Mouse (Mus musculus): ENCODE measurements around the gene Enpp3. TPM values are rescaled to one million over a fixed set of nuclear protein-coding genes. Genes with fewer than 3 reads are reported as not detected.

The Enpp3 gene
- polyA plus RNA-seq (2015; fragmentation: Nextera tagmentation; extraction: Ambion mirVana) = 1.5 and 2.1 TPM in 2 replicates

- Histone ChIP-seq H3K4me3 (no peak within 1 kb of the TSS), H3K27me3 (no peaks in the 10 kb centered on the region), H3K36me3 (no peaks in the 10 kb centered on the region), H3K9me3 (no peaks in the 10 kb centered on the region), H3K4me2 (replicated peaks) (no peak within 1 kb of the TSS), H3K4me1 (no peaks in the 10 kb centered on the region), H3K27ac (replicated peaks) (no peak within 1 kb of the TSS), H3K9ac (replicated peaks) (no peak within 1 kb of the TSS)
- ATAC-seq (replicated peaks) = no peak
- WGBS = 100% methylated on average over 1 of the region's 1 CpGs
Observed at GRCm38 (mm10) chr10:24842676-24843075, at the start of gene Enpp3. Gene Enpp3 (minus strand): TSS chr10:24842823.

- no peaks in the 10 kb centered on the region for H3K27me3 ChIP-seq
- no peak overlapping the region for H3K4me3 ChIP-seq
- no peaks in the 10 kb centered on the region for H3K4me1 ChIP-seq
- H3K9me3 ChIP-seq = no peaks in the 10 kb centered on the region
- H3K36me3 ChIP-seq = peaks cover 76% of the 10 kb centered on the region
- no peak overlapping the region for H3K9ac ChIP-seq (replicated peaks)
- 97% methylated on average over 7 of the region's 7 CpGs for WGBS
- no peak overlapping the region for H3K27ac ChIP-seq (replicated peaks)
- H3K4me2 ChIP-seq (replicated peaks) = no peak overlapping the region
- ATAC-seq (replicated peaks) = no peak
Observed at GRCm38 (mm10) chr10:24888343-24888742, 45.7 kb upstream of the Enpp3 start.

GRCm38 (mm10) chr10:24886008-24886407, 43.4 kb upstream of the Enpp3 start:
- H3K36me3 ChIP-seq = peaks cover 80% of the 10 kb centered on the region
- H3K4me3 ChIP-seq = no peak overlapping the region
- no peak overlapping the region for H3K4me2 ChIP-seq (replicated peaks)
- H3K9ac ChIP-seq (replicated peaks) = no peak overlapping the region
- WGBS = 82% methylated on average over 9 of the region's 9 CpGs
- H3K9me3 ChIP-seq = no peaks in the 10 kb centered on the region
- H3K27me3 ChIP-seq = no peaks in the 10 kb centered on the region
- no peak overlapping the region for H3K27ac ChIP-seq (replicated peaks)
- H3K4me1 ChIP-seq = no peaks in the 10 kb centered on the region
- no peak for ATAC-seq (replicated peaks)

- Histone ChIP-seq H3K27me3 (no peaks in the 10 kb centered on the region), H3K4me2 (replicated peaks) (no peak overlapping the region), H3K4me3 (no peak overlapping the region), H3K9me3 (no peaks in the 10 kb centered on the region), H3K27ac (replicated peaks) (no peak overlapping the region), H3K9ac (replicated peaks) (no peak overlapping the region), H3K4me1 (peaks cover 7% of the 10 kb centered on the region), H3K36me3 (peaks cover 55% of the 10 kb centered on the region)
- ATAC-seq (replicated peaks) = no peak
- 80% methylated on average over 4 of the region's 4 CpGs for WGBS
Observed at GRCm38 (mm10) chr10:24873624-24874023, 31.0 kb upstream of the Enpp3 start.

GRCm38 (mm10) chr10:24869760-24870290, 27.2 kb upstream of the Enpp3 start, which contains the start of gene Med23:
Gene Med23 (plus strand): TSS chr10:24869986.
- peak; percentile 100 for ATAC-seq (replicated peaks)
- Histone ChIP-seq H3K9me3 (no peaks in the 10 kb centered on the region), H3K36me3 (peaks cover 22% of the 10 kb centered on the region), H3K4me2 (replicated peaks) (peak within 1 kb of the TSS; percentile 52), H3K9ac (replicated peaks) (peak within 1 kb of the TSS; percentile 64), H3K4me1 (peaks cover 7% of the 10 kb centered on the region), H3K27me3 (no peaks in the 10 kb centered on the region), H3K4me3 (peak within 1 kb of the TSS; percentile 53), H3K27ac (replicated peaks) (peak within 1 kb of the TSS; percentile 50; the same call in 1 of the 2 replicates)
- under 1% methylated on average over 36 of the region's 36 CpGs for WGBS

GRCm38 (mm10) chr10:24864434-24864833, 21.8 kb upstream of the Enpp3 start:
- no peak overlapping the region for H3K27ac ChIP-seq (replicated peaks)
- H3K36me3 ChIP-seq = no peaks in the 10 kb centered on the region
- no peak for ATAC-seq (replicated peaks)
- H3K9me3 ChIP-seq = no peaks in the 10 kb centered on the region
- H3K27me3 ChIP-seq = no peaks in the 10 kb centered on the region
- WGBS = 78% methylated on average over 6 of the region's 6 CpGs
- no peak overlapping the region for H3K4me2 ChIP-seq (replicated peaks)
- no peak overlapping the region for H3K4me3 ChIP-seq
- H3K4me1 ChIP-seq = no peaks in the 10 kb centered on the region
- H3K9ac ChIP-seq (replicated peaks) = no peak overlapping the region

- no peak overlapping the region for H3K4me3 ChIP-seq
- H3K27ac ChIP-seq (replicated peaks) = no peak overlapping the region
- no peaks in the 10 kb centered on the region for H3K36me3 ChIP-seq
- ATAC-seq (replicated peaks) = no peak
- H3K4me2 ChIP-seq (replicated peaks) = no peak overlapping the region
- no peak overlapping the region for H3K9ac ChIP-seq (replicated peaks)
- H3K27me3 ChIP-seq = no peaks in the 10 kb centered on the region
- H3K4me1 ChIP-seq = no peaks in the 10 kb centered on the region
- 81% methylated on average over 2 of the region's 2 CpGs for WGBS
- no peaks in the 10 kb centered on the region for H3K9me3 ChIP-seq
Observed at GRCm38 (mm10) chr10:24863146-24863545, 20.5 kb upstream of the Enpp3 start.

- Histone ChIP-seq H3K4me1 (no peaks in the 10 kb centered on the region), H3K36me3 (no peaks in the 10 kb centered on the region), H3K27ac (replicated peaks) (no peak overlapping the region), H3K4me3 (no peak overlapping the region), H3K9me3 (no peaks in the 10 kb centered on the region), H3K9ac (replicated peaks) (no peak overlapping the region), H3K27me3 (no peaks in the 10 kb centered on the region), H3K4me2 (replicated peaks) (no peak overlapping the region)
- WGBS = 81% methylated on average over 2 of the region's 2 CpGs
- no peak for ATAC-seq (replicated peaks)
Observed at GRCm38 (mm10) chr10:24841998-24842397, 625 bp downstream of the Enpp3 start.

GRCm38 (mm10) chr10:24840795-24841194, 1.8 kb downstream of the Enpp3 start:
- Histone ChIP-seq H3K9me3 (no peaks in the 10 kb centered on the region), H3K4me2 (replicated peaks) (no peak overlapping the region), H3K9ac (replicated peaks) (no peak overlapping the region), H3K27me3 (no peaks in the 10 kb centered on the region), H3K4me1 (peaks cover 4% of the 10 kb centered on the region), H3K27ac (replicated peaks) (no peak overlapping the region), H3K36me3 (no peaks in the 10 kb centered on the region), H3K4me3 (no peak overlapping the region)
- 92% methylated on average over 4 of the region's 4 CpGs for WGBS
- ATAC-seq (replicated peaks) = no peak

- peaks cover 8% of the 10 kb centered on the region for H3K4me1 ChIP-seq
- ATAC-seq (replicated peaks) = peak; percentile 65
- no peaks in the 10 kb centered on the region for H3K9me3 ChIP-seq
- peak overlapping the region; percentile 46 for H3K4me2 ChIP-seq (replicated peaks)
- WGBS = 46% methylated on average over 4 of the region's 4 CpGs
- no peaks in the 10 kb centered on the region for H3K36me3 ChIP-seq
- no peak overlapping the region for H3K9ac ChIP-seq (replicated peaks)
- H3K27me3 ChIP-seq = no peaks in the 10 kb centered on the region
- H3K4me3 ChIP-seq = peak overlapping the region; percentile 26
- no peak overlapping the region for H3K27ac ChIP-seq (replicated peaks)
Observed at GRCm38 (mm10) chr10:24836366-24837038, 6.1 kb downstream of the Enpp3 start.

- peak; percentile 78 for ATAC-seq (replicated peaks)
- peak overlapping the region; percentile 39 for H3K9ac ChIP-seq (replicated peaks)
- WGBS = 4% methylated on average over 12 of the region's 12 CpGs
- H3K27ac ChIP-seq (replicated peaks) = peak overlapping the region; percentile 20; the same call in 1 of the 2 replicates
- H3K4me3 ChIP-seq = peak overlapping the region; percentile 26
- no peaks in the 10 kb centered on the region for H3K36me3 ChIP-seq
- H3K27me3 ChIP-seq = no peaks in the 10 kb centered on the region
- H3K4me1 ChIP-seq = peaks cover 8% of the 10 kb centered on the region
- peak overlapping the region; percentile 46 for H3K4me2 ChIP-seq (replicated peaks)
- H3K9me3 ChIP-seq = no peaks in the 10 kb centered on the region
Observed at GRCm38 (mm10) chr10:24835702-24836342, 6.8 kb downstream of the Enpp3 start.

- Histone ChIP-seq H3K4me2 (replicated peaks) (peak overlapping the region; percentile 46; the same call in 1 of the 2 replicates), H3K27me3 (no peaks in the 10 kb centered on the region), H3K4me1 (peaks cover 8% of the 10 kb centered on the region), H3K9me3 (no peaks in the 10 kb centered on the region), H3K36me3 (no peaks in the 10 kb centered on the region), H3K27ac (replicated peaks) (no peak overlapping the region), H3K4me3 (no peak overlapping the region), H3K9ac (replicated peaks) (no peak overlapping the region)
- WGBS = 14% methylated on average over 4 of the region's 4 CpGs
- no peak for ATAC-seq (replicated peaks)
Observed at GRCm38 (mm10) chr10:24834634-24835371, 7.8 kb downstream of the Enpp3 start.
